Mouse (Mus musculus) thymus, adult 2 months (tissue): ENCODE measurements around the gene Gm10282. TPM values are rescaled to one million over a fixed set of nuclear protein-coding genes. Genes with fewer than 3 reads are reported as not detected.

Experiments
- DNase-seq: peaks from one replicate; pipeline ENCODE4 v3.0.0; 2021
- H3K27ac ChIP-seq: fragments of 200-500 bp; 2 replicates; pipeline ENCODE4 v1.5.1; 2012; ENCODE audit warnings: low read length, control low read depth; ENCODE audit not compliant: control insufficient read depth, insufficient read depth
- H3K27me3 ChIP-seq: fragments of 200-500 bp; 2 replicates; pipeline ENCODE4 v1.6.1; 2012; ENCODE audit warnings: mild to moderate bottlenecking, low read length, moderate library complexity, mixed read lengths; ENCODE audit not compliant: control insufficient read depth, insufficient read depth
- H3K36me3 ChIP-seq: fragments of 200-500 bp; 2 replicates; pipeline ENCODE4 v1.6.1; 2012; ENCODE audit warnings: mild to moderate bottlenecking, low read length, moderate library complexity; ENCODE audit not compliant: control insufficient read depth, insufficient read depth
- H3K4me1 ChIP-seq: fragments of 200-500 bp; replicated peaks from 2 replicates; pipeline ENCODE4 v1.6.1; 2012; ENCODE audit warnings: low read length; ENCODE audit not compliant: control insufficient read depth, insufficient read depth
- H3K4me3 ChIP-seq: fragments of 200-500 bp; 2 replicates; pipeline ENCODE4 v1.5.1; 2012; ENCODE audit warnings: mild to moderate bottlenecking, low read length, control low read depth, moderate library complexity; ENCODE audit not compliant: control insufficient read depth, insufficient read depth
- CTCF ChIP-seq: fragments of 200-500 bp; IDR thresholded peaks from 2 replicates; pipeline ENCODE4 v1.5.1; 2012; ENCODE audit warnings: mild to moderate bottlenecking, control low read depth, low read length, moderate library complexity, borderline replicate concordance; ENCODE audit not compliant: control insufficient read depth, poor library complexity, insufficient read depth; ENCODE audit errors: extremely low read depth
- POLR2A ChIP-seq: fragments of 200-500 bp; IDR thresholded peaks from 2 replicates; pipeline ENCODE4 v1.6.1; 2012; ENCODE audit warnings: mild to moderate bottlenecking, low read length, control low read depth, moderate library complexity; ENCODE audit not compliant: control insufficient read depth, poor library complexity, insufficient read depth; ENCODE audit errors: extremely low read depth
- WGBS: fragments of 180-500 bp; shearing (Covaris S2); methylation state at CpG from one replicate; pipeline ENCODE4 v1.1.7; 2018; 5-methylcytosine and 5-hydroxymethylcytosine counted together
- polyA plus RNA-seq: library from polyadenylated mRNA; depleted of rRNA; stranded (reverse); fragments of >200 nt; gene quantifications from 2 replicates; pipeline ENCODE4 v1.2.3, GENCODE M21; 2012; rRNA removed

Gm10282 gene
- polyA plus RNA-seq, 1 experiment, result 13.6 TPM

DNA sequence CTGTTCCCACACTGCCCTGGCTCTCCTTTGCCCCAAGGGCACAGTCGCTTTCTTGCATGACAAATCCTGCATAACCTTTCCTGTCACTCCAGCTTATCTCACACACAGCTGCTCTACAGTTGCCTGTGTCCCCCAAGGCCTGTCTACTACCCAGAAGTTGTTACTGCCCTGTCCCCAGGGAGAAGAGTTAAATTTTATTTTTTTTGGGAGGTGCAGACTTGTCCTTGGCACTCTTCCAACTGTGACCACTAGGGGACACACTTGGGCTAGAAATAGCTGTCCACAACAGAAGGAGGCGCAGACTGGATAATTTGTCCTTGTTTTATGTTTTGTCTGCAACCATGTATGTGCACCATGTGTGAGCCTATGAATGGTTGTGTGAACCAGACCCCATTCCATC, 44.0 kb downstream of the Gm10282 start:
- DNase-seq, result peak; percentile 79
- Histone ChIP-seq H3K36me3 (no peaks in the 10 kb centered on the region), H3K4me1 (peaks cover 8% of the 10 kb centered on the region), H3K4me3 (no peak overlapping the region), H3K27ac (peak overlapping the region; percentile 29; the same call in 1 of the 2 replicates), H3K27me3 (no peaks in the 10 kb centered on the region)
- 58% methylated on average over 2 of the region's 2 CpGs for WGBS
- TF ChIP-seq POLR2A (no peak), CTCF (no peak)

GRCm38 (mm10) chr8:72260585-72260984, 44.5 kb downstream of the Gm10282 start:
- H3K27me3 ChIP-seq, result no peaks in the 10 kb centered on the region
- H3K4me1 ChIP-seq, result peaks cover 4% of the 10 kb centered on the region
- H3K4me3 ChIP-seq, result no peak overlapping the region
- WGBS, result 69% methylated on average over 4 of the region's 4 CpGs
- peaks cover 2% of the 10 kb centered on the region for H3K36me3 ChIP-seq
- no peak for DNase-seq
- peak overlapping the region; percentile 29; the same call in 1 of the 2 replicates for H3K27ac ChIP-seq
- TF ChIP-seq POLR2A (no peak), CTCF (no peak)

DNA sequence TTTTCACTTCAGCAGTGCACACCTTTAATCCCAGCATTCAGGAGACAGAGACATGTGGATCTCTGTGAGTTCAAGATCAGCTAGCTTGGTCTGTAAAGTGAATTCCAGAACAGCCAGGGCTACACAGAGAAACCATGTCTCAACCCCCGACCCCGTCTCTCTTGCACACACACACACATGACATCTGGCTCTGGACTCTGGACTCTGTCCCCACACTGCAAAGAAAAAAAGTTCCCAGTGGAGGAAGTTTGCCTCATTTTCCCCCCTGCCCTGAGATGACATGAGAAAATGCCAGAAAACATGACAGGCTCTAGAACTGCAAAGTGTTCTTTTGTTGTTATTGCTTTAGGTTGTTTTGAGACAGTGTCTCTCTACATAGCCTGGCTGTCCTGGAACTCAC, 45.2 kb downstream of the Gm10282 start:
- H3K36me3 ChIP-seq, result peaks cover 7% of the 10 kb centered on the region
- 83% methylated on average over 2 of the region's 2 CpGs for WGBS
- no peak overlapping the region for H3K4me3 ChIP-seq
- DNase-seq, result no peak
- H3K4me1 ChIP-seq, result 0 out of 2 replicates have a peak, but pooled peaks cover 4% of the 10 kb centered on the region
- no peak overlapping the region for H3K27ac ChIP-seq
- no peaks in the 10 kb centered on the region for H3K27me3 ChIP-seq
- TF ChIP-seq CTCF (no peak), POLR2A (no peak)

DNA sequence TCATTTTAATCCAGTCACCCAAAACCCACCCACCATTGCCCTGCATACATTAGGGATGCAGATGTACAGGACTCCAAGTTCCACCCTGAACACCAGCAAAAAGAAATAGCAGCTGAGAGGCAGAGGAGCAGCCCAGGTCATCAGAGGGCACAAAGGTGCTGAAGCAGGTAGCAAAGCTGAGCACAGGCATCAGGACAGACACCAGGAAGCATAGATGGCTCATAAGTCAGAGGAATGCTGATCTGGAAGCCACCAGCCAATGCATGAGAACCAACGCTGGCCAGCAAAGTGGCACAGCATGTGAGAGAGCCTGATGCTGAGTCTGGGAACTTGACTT, 47.2 kb downstream of the Gm10282 start:
- DNase-seq, result no peak
- Histone ChIP-seq H3K4me1 (0 out of 2 replicates have a peak, but pooled peaks cover 4% of the 10 kb centered on the region), H3K36me3 (peaks cover 15% of the 10 kb centered on the region), H3K4me3 (no peak overlapping the region), H3K27ac (no peak overlapping the region), H3K27me3 (no peaks in the 10 kb centered on the region)
- 88% methylated on average over 1 of the region's 1 CpGs for WGBS
- no peak for TF ChIP-seq CTCF
- no peak for TF ChIP-seq POLR2A

GRCm38 (mm10) chr8:72257171-72257901, 47.7 kb downstream of the Gm10282 start:
- Histone ChIP-seq H3K36me3 (peaks cover 15% of the 10 kb centered on the region), H3K27me3 (no peaks in the 10 kb centered on the region), H3K4me1 (0 out of 2 replicates have a peak, but pooled peaks cover 4% of the 10 kb centered on the region), H3K4me3 (no peak overlapping the region), H3K27ac (no peak overlapping the region)
- TF ChIP-seq POLR2A (no peak), CTCF (peak; percentile 33; the same call in 1 of the 2 replicates)
- WGBS, result 67% methylated on average over 7 of the region's 7 CpGs
- DNase-seq, result peak; percentile 62

Other genes starting within 250 kb of the Gm10282 start
- 0.32 TPM in 1 of 2 replicates, not detected in the other for gene Olfr373, start 222.1 kb downstream of the Gm10282 start, polyA plus RNA-seq
- gene Olfr374, start 198.2 kb downstream of the Gm10282 start, polyA plus RNA-seq, result 0.17 and 0.27 TPM in 2 replicates
- 47.7 and 55.6 TPM in 2 replicates for gene Tpm4, start 170.3 kb downstream of the Gm10282 start, polyA plus RNA-seq
- gene Rab8a, start 144.1 kb downstream of the Gm10282 start, polyA plus RNA-seq, result 95.8 and 112 TPM in 2 replicates
- 11.9 and 13.2 TPM in 2 replicates for gene Hsh2d, start 115.6 kb downstream of the Gm10282 start, polyA plus RNA-seq
- gene Cib3, start 92.4 kb downstream of the Gm10282 start, polyA plus RNA-seq, result 0.77 and 0.78 TPM in 2 replicates
- gene Gm11034, start 91.6 kb downstream of the Gm10282 start, polyA plus RNA-seq, result not detected in 2 replicates
- 52.1 and 62.5 TPM in 2 replicates for gene Fam32a, start 85.5 kb downstream of the Gm10282 start, polyA plus RNA-seq
- gene Ap1m1, start 65.2 kb downstream of the Gm10282 start, polyA plus RNA-seq, result 167 and 183 TPM in 2 replicates
- 62.1 and 86.9 TPM in 2 replicates for gene Klf2, start 13.8 kb upstream of the Gm10282 start, polyA plus RNA-seq
- 87.2 and 91.4 TPM in 2 replicates for gene Eps15l1, start 116.2 kb upstream of the Gm10282 start, polyA plus RNA-seq
- 0.31 and 0.32 TPM in 2 replicates for gene Calr3, start 138.6 kb upstream of the Gm10282 start, polyA plus RNA-seq
- gene 1700030K09Rik, start 138.6 kb upstream of the Gm10282 start, polyA plus RNA-seq, result 7.2 and 9.5 TPM in 2 replicates
- gene Cherp, start 170.0 kb upstream of the Gm10282 start, polyA plus RNA-seq, result 146 and 176 TPM in 2 replicates
- gene Slc35e1, start 187.4 kb upstream of the Gm10282 start, polyA plus RNA-seq, result 121 and 145 TPM in 2 replicates
- gene Med26, start 243.0 kb upstream of the Gm10282 start, polyA plus RNA-seq, result 26.3 and 32.1 TPM in 2 replicates